Mouse (Mus musculus) gastrocnemius, adult 2 months (tissue): Measurements from ENCODE around the gene Rapsn. TPM values are rescaled to one million over a fixed set of nuclear protein-coding genes. Genes with fewer than 3 reads are reported as not detected.

Source experiments
- DNase-seq: peaks from one replicate; pipeline ENCODE4 v3.0.0; 2022
- H3K27ac ChIP-seq: fragments of 200-600 bp; 2 replicates; pipeline ENCODE4 v1.8.1; 2022; ENCODE audit warnings: mild to moderate bottlenecking
- H3K4me3 ChIP-seq: fragments of 200-600 bp; 2 replicates; pipeline ENCODE4 v1.8.1; 2022; ENCODE audit warnings: mild to moderate bottlenecking, moderate library complexity
- CTCF ChIP-seq: fragments of 200-600 bp; IDR thresholded peaks from 2 replicates; pipeline ENCODE4 v1.8.1; 2022; ENCODE audit warnings: antibody characterized with exemption, mild to moderate bottlenecking, moderate library complexity
- intact Hi-C: fragments of 180-260 bp; cut with DNase I; formaldehyde crosslinking; loops from one replicate; pipeline ENCODE4 v1.15.1; 2025
- total RNA-seq, 2 experiments: library from RNA; stranded (reverse); gene quantifications; 2 replicates each; pipeline ENCODE4 v1.2.3; 2021

Rapsn gene
- total RNA-seq, 2 experiments from 2014 or later: 28.3 to 30.2 TPM

DNA sequence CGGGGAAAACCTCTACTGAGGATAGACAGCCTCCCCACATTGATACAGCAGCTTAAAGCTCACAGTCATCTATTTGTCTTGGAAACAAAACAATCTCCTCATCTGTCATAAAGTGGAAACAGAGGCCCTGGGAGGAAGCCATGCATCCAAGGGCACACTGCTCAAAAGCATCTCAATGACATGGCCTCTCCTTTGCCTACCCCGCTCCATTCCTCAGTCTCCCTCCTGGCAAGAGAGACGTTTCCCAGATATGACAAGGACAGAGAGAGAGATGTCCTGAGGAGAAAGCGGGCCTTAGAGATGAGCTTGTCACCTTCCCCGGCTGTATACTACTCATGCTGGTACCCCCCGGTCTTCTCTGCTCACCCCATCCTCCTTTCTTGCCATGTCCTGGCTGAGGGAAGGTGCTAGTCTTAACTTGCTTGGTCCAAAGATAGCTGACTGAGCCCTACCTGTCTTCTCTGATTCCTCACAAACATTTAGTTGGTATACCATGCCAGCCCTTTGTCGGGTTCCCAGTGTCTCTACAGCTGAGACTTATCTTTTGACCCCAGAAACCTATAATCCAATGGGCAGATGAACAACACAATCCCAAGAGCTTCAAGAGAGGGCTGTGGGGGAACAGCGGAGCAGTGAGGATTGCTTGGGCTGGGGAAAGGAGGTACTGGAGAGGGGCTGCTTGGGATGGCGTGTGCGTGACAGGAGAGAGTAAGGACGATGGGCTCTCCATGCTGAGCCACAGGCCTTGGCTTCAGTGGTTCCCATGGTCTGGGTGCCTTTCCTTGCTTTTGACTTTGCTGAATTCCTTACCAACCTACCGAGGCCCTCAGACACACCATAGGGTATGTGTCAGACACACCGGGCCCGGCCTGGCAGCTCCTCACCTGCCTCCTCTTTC is 50.3 kb downstream of the Rapsn start:
- Histone ChIP-seq H3K27ac (peak overlapping the region; percentile 95), H3K4me3 (no peak overlapping the region)
- no peak for TF ChIP-seq CTCF
- no peak for DNase-seq
- intact Hi-C loops: no loop called here

DNA sequence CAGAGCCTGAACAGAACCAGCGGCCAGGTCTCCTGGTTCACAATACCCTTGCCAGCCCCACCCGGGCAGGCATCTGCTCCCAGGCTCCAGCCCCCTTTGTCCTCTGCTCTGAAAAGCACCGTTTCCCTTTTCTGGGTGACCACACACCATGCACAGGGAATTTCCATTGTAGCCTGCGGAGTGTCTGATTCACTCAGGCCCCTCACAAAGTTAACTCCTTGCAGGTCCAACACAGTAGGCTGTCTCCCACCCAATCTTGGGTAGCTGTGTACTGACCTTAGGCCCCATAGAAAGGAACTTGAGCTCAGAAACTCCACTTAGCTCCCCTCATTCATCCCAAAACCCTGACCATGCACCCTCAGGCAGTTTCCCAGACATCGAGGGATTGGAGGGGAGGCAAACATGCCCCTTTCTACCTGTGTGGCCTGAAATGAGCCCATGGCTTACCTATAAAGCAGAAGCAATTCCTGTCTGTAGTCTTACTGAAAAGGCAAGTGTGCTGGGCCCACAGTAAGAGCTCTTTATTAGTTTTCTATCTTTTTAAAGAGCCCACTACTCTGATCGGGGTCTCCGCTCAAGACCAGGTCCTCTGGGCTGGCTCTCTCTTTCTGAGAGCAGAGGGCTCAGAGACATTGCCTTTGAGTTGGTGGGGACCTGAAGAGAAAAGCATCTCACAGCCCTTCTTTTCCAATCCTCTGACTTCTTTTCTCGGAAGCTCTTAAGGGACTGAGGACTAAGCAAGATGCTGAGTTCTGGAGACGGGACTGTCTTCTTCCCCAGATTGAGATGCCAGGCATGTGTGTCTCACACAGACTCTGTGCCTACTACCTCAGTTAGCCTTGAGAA is 51.2 kb downstream of the Rapsn start:
- no peak overlapping the region for H3K4me3 ChIP-seq
- intact Hi-C loops: no loop called here
- peak overlapping the region; percentile 95 for H3K27ac ChIP-seq
- no peak for TF ChIP-seq CTCF
- no peak for DNase-seq

DNA sequence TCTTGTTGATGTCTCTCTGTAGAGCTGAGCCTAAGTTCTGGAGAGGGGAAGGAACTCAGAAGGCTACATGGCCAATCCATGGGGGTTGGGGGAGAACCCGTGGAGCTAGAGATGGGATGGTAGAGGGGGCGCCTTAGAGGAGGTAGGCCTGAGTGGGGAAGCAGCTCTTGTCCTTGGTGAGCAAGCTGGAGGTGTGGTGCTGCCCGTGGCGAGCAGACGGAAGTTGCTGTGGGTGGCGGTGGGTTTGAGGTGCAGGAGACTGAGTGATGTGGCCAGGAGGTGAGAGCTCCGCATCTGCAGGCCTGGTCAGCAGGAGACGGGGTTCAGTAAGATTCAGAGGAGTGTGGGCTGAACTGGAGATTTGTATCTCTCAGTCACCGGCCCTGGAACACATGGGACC is 52.0 kb downstream of the Rapsn start:
- Histone ChIP-seq H3K4me3 (no peak overlapping the region), H3K27ac (peak overlapping the region; percentile 95; the same call in 1 of the 2 replicates)
- no peak for DNase-seq
- TF ChIP-seq CTCF: no peak
- intact Hi-C loops: no loop called here

DNA sequence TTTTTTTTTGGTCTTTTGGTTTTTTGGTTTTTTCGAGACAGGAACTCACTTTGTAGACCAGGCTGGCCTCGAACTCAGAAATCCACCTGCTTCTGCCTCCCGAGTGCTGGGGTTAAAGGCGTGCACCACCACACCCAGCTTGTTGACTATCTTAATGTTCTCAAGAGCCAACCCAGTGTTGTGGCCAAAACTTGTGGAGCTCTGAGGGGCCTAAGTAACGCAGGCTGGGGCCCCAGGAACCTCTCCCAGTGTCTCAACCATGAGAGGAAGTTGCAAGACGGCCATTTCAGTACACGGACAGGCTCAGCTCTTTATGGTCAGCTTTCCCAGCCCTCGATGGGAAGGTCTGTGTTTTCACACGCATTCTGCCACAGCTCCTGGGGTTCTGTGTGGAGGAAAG is 53.6 kb downstream of the Rapsn start:
- no peak for DNase-seq
- TF ChIP-seq CTCF: no peak
- Histone ChIP-seq H3K27ac (peak overlapping the region; percentile 8; the same call in 1 of the 2 replicates), H3K4me3 (no peak overlapping the region)
- intact Hi-C loops: no loop called here

DNA sequence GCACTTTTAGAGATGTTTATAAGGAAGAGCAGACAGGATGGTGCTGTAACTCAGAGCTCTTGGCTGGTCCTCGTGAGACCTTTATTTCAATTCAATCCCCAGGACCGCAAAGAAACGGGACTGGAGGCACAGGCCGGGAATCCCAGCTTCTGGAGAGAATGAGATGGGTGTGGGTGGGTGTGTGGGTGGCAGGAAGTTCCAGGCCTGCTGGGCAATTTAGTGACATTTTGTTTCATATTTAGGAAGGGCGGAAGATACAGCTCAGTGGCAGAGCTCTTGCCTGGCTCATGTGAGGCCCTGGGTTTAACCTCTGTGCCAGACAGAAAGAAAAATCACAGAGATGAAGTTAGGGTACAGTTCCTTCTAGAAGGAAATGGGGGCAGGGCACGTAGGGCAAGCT is 54.8 kb downstream of the Rapsn start:
- intact Hi-C loops: no loop called here
- H3K27ac ChIP-seq: peak overlapping the region; percentile 46
- H3K4me3 ChIP-seq: no peak overlapping the region
- DNase-seq: no peak
- TF ChIP-seq CTCF: no peak

DNA sequence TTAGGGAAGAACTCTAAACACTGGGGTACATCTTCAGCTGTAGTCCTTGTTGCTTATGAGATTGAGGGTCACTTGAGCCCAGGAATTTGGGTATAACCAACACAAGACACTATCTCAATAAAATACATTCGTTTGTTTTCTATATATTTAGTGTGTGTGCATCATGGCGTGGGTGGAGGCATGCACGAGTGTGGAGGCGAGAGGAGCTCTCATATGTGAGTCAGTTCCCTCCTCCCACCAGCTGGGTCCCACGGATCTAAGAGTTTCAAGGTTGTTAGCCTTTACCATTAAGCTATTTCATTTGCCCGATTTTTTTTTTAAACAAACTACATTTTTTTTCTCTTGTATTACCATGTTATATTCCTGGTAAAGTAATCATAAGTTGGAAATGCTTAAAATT is 55.4 kb downstream of the Rapsn start:
- no peak overlapping the region for H3K4me3 ChIP-seq
- intact Hi-C loops: no loop called here
- no peak for DNase-seq
- H3K27ac ChIP-seq: peak overlapping the region; percentile 46; the same call in 1 of the 2 replicates
- TF ChIP-seq CTCF: no peak

Other genes starting within 250 kb of the Rapsn start
- 100 to 1,000 TPM; 156 to 179 TPM for gene Mtch2, start 188.5 kb upstream of the Rapsn start, total RNA-seq
- 1 to 10 TPM; 4.3 to 6.1 TPM for gene C1qtnf4, start 149.8 kb upstream of the Rapsn start, total RNA-seq
- 10 to 100 TPM; 18.5 to 20.6 TPM for gene Kbtbd4, start 130.9 kb upstream of the Rapsn start, total RNA-seq
- gene Ndufs3, start 130.8 kb upstream of the Rapsn start, total RNA-seq: 100 to 1,000 TPM; 460 to 625 TPM
- gene Celf1, start 95.2 kb upstream of the Rapsn start, total RNA-seq: 10 to 100 TPM; 59.5 to 62.3 TPM
- 100 to 1,000 TPM; 226 to 256 TPM for gene Psmc3, start 18.4 kb downstream of the Rapsn start, total RNA-seq
- 10 to 100 TPM; 18.7 to 22.0 TPM for gene Slc39a13, start 34.8 kb downstream of the Rapsn start, total RNA-seq
- 1 to 10 TPM in 1 of 2 experiments, under 1 TPM in 1; 0.87 to 1.2 TPM for gene Spi1, start 46.8 kb downstream of the Rapsn start, total RNA-seq
- under 1 TPM in 1 of 2 experiments, not detected in 1; 0.06 TPM for gene Mybpc3, start 82.5 kb downstream of the Rapsn start, total RNA-seq
- gene Madd, start 148.2 kb downstream of the Rapsn start, total RNA-seq: 1 to 10 TPM; 2.9 to 4.0 TPM
- 10 to 100 TPM; 26.8 to 26.9 TPM for gene Nr1h3, start 167.2 kb downstream of the Rapsn start, total RNA-seq
- gene Acp2, start 167.3 kb downstream of the Rapsn start, total RNA-seq: 10 to 100 TPM; 12.5 to 13.6 TPM
- gene Ddb2, start 201.4 kb downstream of the Rapsn start, total RNA-seq: 1 to 10 TPM; 2.6 to 2.8 TPM
- gene Pacsin3, start 220.3 kb downstream of the Rapsn start, total RNA-seq: 100 to 1,000 TPM; 375 to 428 TPM
- gene Arfgap2, start 229.4 kb downstream of the Rapsn start, total RNA-seq: 100 to 1,000 TPM; 152 to 211 TPM